Mouse (Mus musculus) macrophage (primary cell): ENCODE data around the gene AI854703. TPM values are rescaled to one million over a fixed set of nuclear protein-coding genes. Genes with fewer than 3 reads are reported as not detected.

Experiments used
- H3K27ac ChIP-seq: fragments of 350-480 bp; formaldehyde crosslinking; 2 replicates; pipeline ENCODE4 v1.9.0; 2021
- H3K36me3 ChIP-seq: fragments of 350-480 bp; formaldehyde crosslinking; 2 replicates; pipeline ENCODE4 v1.9.0; 2021; ENCODE audit errors: inconsistent target
- H3K4me3 ChIP-seq: fragments of 350-480 bp; formaldehyde crosslinking; 2 replicates; pipeline ENCODE4 v1.9.0; 2021; ENCODE audit errors: inconsistent target
- H3K79me2 ChIP-seq: fragments of 350-480 bp; formaldehyde crosslinking; 2 replicates; pipeline ENCODE4 v1.9.0; 2021; ENCODE audit errors: inconsistent target
- WGBS: methylation state at CpG from one replicate; pipeline ENCODE4 v1.1.7; 2026; ENCODE audit warnings: inconsistent platforms; ENCODE audit not compliant: missing documents; 5-methylcytosine and 5-hydroxymethylcytosine counted together
- polyA plus RNA-seq: library from polyadenylated mRNA; stranded (reverse); fragments of 250-400 nt; gene quantifications from 3 replicates; pipeline ENCODE4 v1.2.4, GENCODE M21; 2018; ENCODE audit warnings: inconsistent platforms

AI854703 gene
- polyA plus RNA-seq, 1 experiment from 2014 or later: 0.04 TPM

GRCm38 (mm10) chr6:48680421-48680820 is 53.9 kb downstream of the AI854703 start:
- H3K4me3 ChIP-seq: no peak overlapping the region
- 85% methylated on average over 5 of the region's 5 CpGs for WGBS
- H3K36me3 ChIP-seq: no peaks in the 10 kb centered on the region
- H3K27ac ChIP-seq: no peak overlapping the region
- no peaks in the 10 kb centered on the region for H3K79me2 ChIP-seq

GRCm38 (mm10) chr6:48681472-48682090 is 55.0 kb downstream of the AI854703 start:
- 29% methylated on average over 3 of the region's 3 CpGs for WGBS
- no peaks in the 10 kb centered on the region for H3K36me3 ChIP-seq
- H3K27ac ChIP-seq: no peak overlapping the region
- H3K79me2 ChIP-seq: no peaks in the 10 kb centered on the region
- H3K4me3 ChIP-seq: no peak overlapping the region

- Histone ChIP-seq H3K27ac (no peak overlapping the region), H3K79me2 (no peaks in the 10 kb centered on the region), H3K4me3 (no peak overlapping the region), H3K36me3 (no peaks in the 10 kb centered on the region)
- 76% methylated on average over 4 of the region's 4 CpGs for WGBS
Measured at GRCm38 (mm10) chr6:48682271-48682670, 55.7 kb downstream of the AI854703 start.

Other genes starting within 250 kb of the AI854703 start
- gene Krba1, start 231.2 kb upstream of the AI854703 start, polyA plus RNA-seq: 0.22 to 0.59 TPM (median 0.28 TPM) in 3 replicates
- gene Zfp467, start 180.9 kb upstream of the AI854703 start, polyA plus RNA-seq: 13.5 to 23.8 TPM (median 17.5 TPM) in 3 replicates
- not detected in 3 replicates for gene Sspo, start 178.5 kb upstream of the AI854703 start, polyA plus RNA-seq
- gene Atp6v0e2, start 89.1 kb upstream of the AI854703 start, polyA plus RNA-seq: 0.20 TPM in 1 of 3 replicates, not detected in the others
- gene Lrrc61, start 72.0 kb upstream of the AI854703 start, polyA plus RNA-seq: 15.1 to 31.1 TPM (median 17.8 TPM) in 3 replicates
- gene Rarres2, start 54.0 kb upstream of the AI854703 start, polyA plus RNA-seq: not detected in 3 replicates
- not detected in 3 replicates for gene Gm45021, start 37.2 kb upstream of the AI854703 start, polyA plus RNA-seq
- gene Repin1, start 32.9 kb upstream of the AI854703 start, polyA plus RNA-seq: 5.1 to 7.5 TPM (median 7.1 TPM) in 3 replicates
- not detected in 3 replicates for gene Gm44965, start 32.8 kb upstream of the AI854703 start, polyA plus RNA-seq
- 1.2 to 1.9 TPM (median 1.3 TPM) in 3 replicates for gene Zfp775, start 24.7 kb upstream of the AI854703 start, polyA plus RNA-seq
- gene Gimap8, start 20.5 kb downstream of the AI854703 start, polyA plus RNA-seq: 0.19 TPM in 1 of 3 replicates, not detected in the others
- gene Gimap9, start 49.4 kb downstream of the AI854703 start, polyA plus RNA-seq: 0.13 to 0.43 TPM in 2 of 3 replicates, not detected in the other
- gene Gimap4, start 57.8 kb downstream of the AI854703 start, polyA plus RNA-seq: 0.22 to 1.1 TPM (median 0.44 TPM) in 3 replicates
- 0.79 to 2.1 TPM in 2 of 3 replicates, not detected in the other for gene Gimap6, start 81.5 kb downstream of the AI854703 start, polyA plus RNA-seq
- not detected in 3 replicates for gene Gm28053, start 91.8 kb downstream of the AI854703 start, polyA plus RNA-seq
- gene Gimap7, start 91.9 kb downstream of the AI854703 start, polyA plus RNA-seq: 0.37 TPM in 1 of 3 replicates, not detected in the others
- not detected in 3 replicates for gene Gimap1, start 112.3 kb downstream of the AI854703 start, polyA plus RNA-seq
- not detected in 3 replicates for gene Gimap5, start 119.4 kb downstream of the AI854703 start, polyA plus RNA-seq
- 0.32 TPM in 1 of 3 replicates, not detected in the others for gene Gimap3, start 144.1 kb downstream of the AI854703 start, polyA plus RNA-seq
- 11.9 to 62.5 TPM (median 19.0 TPM) in 3 replicates for gene Tmem176a, start 214.2 kb downstream of the AI854703 start, polyA plus RNA-seq
- 20.8 to 122 TPM (median 51.6 TPM) in 3 replicates for gene Tmem176b, start 214.7 kb downstream of the AI854703 start, polyA plus RNA-seq
- not detected in 3 replicates for gene Aoc1, start 246.1 kb downstream of the AI854703 start, polyA plus RNA-seq